Mouse (Mus musculus) liver, embryonic 15.5 days (tissue): Measurements from ENCODE around the gene Kcnh4. TPM values are rescaled to one million over a fixed set of nuclear protein-coding genes. Genes with fewer than 3 reads are reported as not detected.
A peak's percentile ranks its signal among the peaks of the same experiment; 100 is the strongest.

Experiments used
- ATAC-seq: fragments of 200-750 bp; cut with Nextera tagmentation; 2 replicates; pipeline ENCODE4 v1.8.0; 2017; ENCODE audit warnings: moderate number of reproducible peaks, mild to moderate bottlenecking, moderate library complexity; ENCODE audit not compliant: insufficient read depth
- H3K27ac ChIP-seq: fragments of 300-500 bp; sonication (generic); replicated peaks from 2 replicates; pipeline ENCODE4 v1.5.1; 2015; ENCODE audit warnings: mild to moderate bottlenecking, inconsistent platforms
- H3K27me3 ChIP-seq: fragments of 300-500 bp; sonication (generic); 2 replicates; pipeline ENCODE4 v1.6.1; 2015; ENCODE audit warnings: mild to moderate bottlenecking, inconsistent platforms
- H3K36me3 ChIP-seq: fragments of 300-500 bp; sonication (generic); replicated peaks from 2 replicates; pipeline ENCODE4 v1.6.1; 2015; ENCODE audit warnings: moderate library complexity, mild to moderate bottlenecking, inconsistent platforms
- H3K4me1 ChIP-seq: fragments of 300-500 bp; sonication (generic); replicated peaks from 2 replicates; pipeline ENCODE4 v1.6.1; 2015; ENCODE audit warnings: inconsistent platforms
- H3K4me2 ChIP-seq: fragments of 300-500 bp; sonication (generic); 2 replicates; pipeline ENCODE4 v1.6.1; 2015; ENCODE audit warnings: moderate library complexity, mild to moderate bottlenecking, inconsistent platforms
- H3K4me3 ChIP-seq: fragments of 300-500 bp; sonication (generic); replicated peaks from 2 replicates; pipeline ENCODE4 v1.5.1; 2015; ENCODE audit warnings: mild to moderate bottlenecking, inconsistent platforms
- H3K9ac ChIP-seq: fragments of 300-500 bp; sonication (generic); 2 replicates; pipeline ENCODE4 v1.6.1; 2015; ENCODE audit warnings: moderate library complexity, mild to moderate bottlenecking, inconsistent platforms
- H3K9me3 ChIP-seq: fragments of 300-500 bp; sonication (generic); replicated peaks from 2 replicates; pipeline ENCODE4 v1.6.1; 2016; ENCODE audit warnings: inconsistent platforms
- WGBS: fragments of 180-500 bp; shearing (Covaris S2); methylation state at CpG from one replicate; pipeline ENCODE4 v1.1.7; 2015; ENCODE audit warnings: mixed read lengths; ENCODE audit not compliant: insufficient replicate concordance; 5-methylcytosine and 5-hydroxymethylcytosine counted together
- polyA plus RNA-seq: library from polyadenylated mRNA; unstranded; fragments of >200 nt; fragmentation: Nextera tagmentation; extraction: Ambion mirVana; gene quantifications from 2 replicates; pipeline ENCODE4 v1.2.1, GENCODE M21; 2015

Gene Kcnh4
- polyA plus RNA-seq, 1 experiment from 2014 or later, result not detected

GRCm38 (mm10) chr11:100784286-100784685 is 24.5 kb upstream of the Kcnh4 start:
- no peak for ATAC-seq
- Histone ChIP-seq H3K4me1 (peaks cover 6% of the 10 kb centered on the region; the same call in 1 of the 2 replicates), H3K4me2 (no peak overlapping the region), H3K9ac (no peak overlapping the region), H3K36me3 (peaks cover 93% of the 10 kb centered on the region), H3K27ac (no peak overlapping the region), H3K27me3 (no peaks in the 10 kb centered on the region), H3K4me3 (no peak overlapping the region), H3K9me3 (no peaks in the 10 kb centered on the region)
- WGBS, result 82% methylated on average over 8 of the region's 8 CpGs

GRCm38 (mm10) chr11:100782568-100782967 is 22.8 kb upstream of the Kcnh4 start:
- Histone ChIP-seq H3K4me2 (no peak overlapping the region), H3K4me1 (peaks cover 6% of the 10 kb centered on the region; the same call in 1 of the 2 replicates), H3K9ac (no peak overlapping the region), H3K4me3 (no peak overlapping the region), H3K9me3 (no peaks in the 10 kb centered on the region), H3K27ac (no peak overlapping the region), H3K36me3 (peaks cover 84% of the 10 kb centered on the region), H3K27me3 (no peaks in the 10 kb centered on the region)
- no peak for ATAC-seq
- 84% methylated on average over 13 of the region's 13 CpGs for WGBS

- 0 out of 2 replicates have a peak, but pooled peaks have one; percentile 22 for ATAC-seq
- peaks cover 6% of the 10 kb centered on the region; the same call in 1 of the 2 replicates for H3K4me1 ChIP-seq
- H3K27ac ChIP-seq, result no peak overlapping the region
- no peaks in the 10 kb centered on the region for H3K9me3 ChIP-seq
- WGBS, result 79% methylated on average over 15 of the region's 15 CpGs
- H3K4me3 ChIP-seq, result no peak overlapping the region
- H3K9ac ChIP-seq, result no peak overlapping the region
- H3K4me2 ChIP-seq, result no peak overlapping the region
- H3K36me3 ChIP-seq, result peaks cover 78% of the 10 kb centered on the region
- H3K27me3 ChIP-seq, result no peaks in the 10 kb centered on the region
These were observed 22.2 kb upstream of the Kcnh4 start for GRCm38 (mm10) chr11:100781763-100782475.

GRCm38 (mm10) chr11:100780247-100780646 is 20.5 kb upstream of the Kcnh4 start:
- H3K27me3 ChIP-seq, result no peaks in the 10 kb centered on the region
- ATAC-seq, result no peak
- H3K4me3 ChIP-seq, result no peak overlapping the region
- peaks cover 61% of the 10 kb centered on the region for H3K36me3 ChIP-seq
- H3K27ac ChIP-seq, result no peak overlapping the region
- no peaks in the 10 kb centered on the region for H3K9me3 ChIP-seq
- peaks cover 6% of the 10 kb centered on the region; the same call in 1 of the 2 replicates for H3K4me1 ChIP-seq
- H3K9ac ChIP-seq, result no peak overlapping the region
- no peak overlapping the region for H3K4me2 ChIP-seq
- 80% methylated on average over 8 of the region's 8 CpGs for WGBS

GRCm38 (mm10) chr11:100778069-100778468 is 18.3 kb upstream of the Kcnh4 start:
- Histone ChIP-seq H3K36me3 (peaks cover 43% of the 10 kb centered on the region), H3K4me2 (no peak overlapping the region), H3K4me3 (no peak overlapping the region), H3K9me3 (no peaks in the 10 kb centered on the region), H3K4me1 (no peaks in the 10 kb centered on the region), H3K27me3 (no peaks in the 10 kb centered on the region), H3K27ac (no peak overlapping the region), H3K9ac (no peak overlapping the region)
- ATAC-seq, result no peak
- WGBS, result 46% methylated on average over 3 of the region's 3 CpGs

- Histone ChIP-seq H3K9ac (no peak overlapping the region), H3K4me2 (no peak overlapping the region), H3K27me3 (no peaks in the 10 kb centered on the region), H3K27ac (no peak overlapping the region), H3K36me3 (peaks cover 21% of the 10 kb centered on the region; the same call in 1 of the 2 replicates), H3K9me3 (no peaks in the 10 kb centered on the region), H3K4me1 (peaks cover 2% of the 10 kb centered on the region), H3K4me3 (no peak overlapping the region)
- ATAC-seq, result no peak
- WGBS, result 77% methylated on average over 10 of the region's 10 CpGs
These were observed 16.2 kb upstream of the Kcnh4 start for GRCm38 (mm10) chr11:100775921-100776320.

GRCm38 (mm10) chr11:100774261-100774660 is 14.5 kb upstream of the Kcnh4 start:
- 59% methylated on average over 4 of the region's 4 CpGs for WGBS
- no peak overlapping the region for H3K4me2 ChIP-seq
- H3K9me3 ChIP-seq, result no peaks in the 10 kb centered on the region
- H3K36me3 ChIP-seq, result peaks cover 7% of the 10 kb centered on the region; the same call in 1 of the 2 replicates
- no peak overlapping the region for H3K27ac ChIP-seq
- no peak overlapping the region for H3K4me3 ChIP-seq
- ATAC-seq, result no peak
- H3K9ac ChIP-seq, result no peak overlapping the region
- no peaks in the 10 kb centered on the region for H3K27me3 ChIP-seq
- peaks cover 13% of the 10 kb centered on the region for H3K4me1 ChIP-seq

- Histone ChIP-seq H3K27ac (no peak within 1 kb of the TSS), H3K4me3 (peak within 1 kb of the TSS; percentile 63), H3K4me2 (peak within 1 kb of the TSS; percentile 70), H3K9ac (peak within 1 kb of the TSS; percentile 37), H3K36me3 (no peaks in the 10 kb centered on the region), H3K27me3 (no peaks in the 10 kb centered on the region), H3K4me1 (peaks cover 13% of the 10 kb centered on the region), H3K9me3 (no peaks in the 10 kb centered on the region)
- 11% methylated on average over 17 of the region's 17 CpGs for WGBS
- ATAC-seq, result peak; percentile 54
These were observed 11.1 kb upstream of the Kcnh4 start, which contains the start of gene Ghdc for GRCm38 (mm10) chr11:100770646-100771408. Ghdc (minus strand) TSS chr11:100770957.

- 44% methylated on average over 6 of the region's 6 CpGs for WGBS
- peaks cover 13% of the 10 kb centered on the region for H3K4me1 ChIP-seq
- no peaks in the 10 kb centered on the region for H3K9me3 ChIP-seq
- no peaks in the 10 kb centered on the region for H3K36me3 ChIP-seq
- H3K27me3 ChIP-seq, result no peaks in the 10 kb centered on the region
- no peak for ATAC-seq
- peak overlapping the region; percentile 70 for H3K4me2 ChIP-seq
- H3K4me3 ChIP-seq, result peak overlapping the region; percentile 63
- H3K27ac ChIP-seq, result no peak overlapping the region
- no peak overlapping the region for H3K9ac ChIP-seq
These were observed 10.2 kb upstream of the Kcnh4 start for GRCm38 (mm10) chr11:100769980-100770379.

- 69% methylated on average over 5 of the region's 5 CpGs for WGBS
- Histone ChIP-seq H3K27ac (no peak overlapping the region), H3K9ac (no peak overlapping the region), H3K4me1 (peaks cover 13% of the 10 kb centered on the region), H3K27me3 (peaks cover 6% of the 10 kb centered on the region), H3K36me3 (no peaks in the 10 kb centered on the region), H3K4me3 (no peak overlapping the region), H3K4me2 (no peak overlapping the region), H3K9me3 (no peaks in the 10 kb centered on the region)
- ATAC-seq, result no peak
These were observed 8.1 kb upstream of the Kcnh4 start for GRCm38 (mm10) chr11:100767871-100768270.

- WGBS, result 78% methylated on average over 9 of the region's 9 CpGs
- H3K9ac ChIP-seq, result no peak overlapping the region
- H3K4me1 ChIP-seq, result peaks cover 16% of the 10 kb centered on the region
- no peak for ATAC-seq
- H3K4me3 ChIP-seq, result no peak overlapping the region
- peaks cover 18% of the 10 kb centered on the region for H3K27me3 ChIP-seq
- H3K36me3 ChIP-seq, result no peaks in the 10 kb centered on the region
- H3K4me2 ChIP-seq, result no peak overlapping the region
- H3K9me3 ChIP-seq, result no peaks in the 10 kb centered on the region
- H3K27ac ChIP-seq, result no peak overlapping the region
These were observed 7.0 kb upstream of the Kcnh4 start for GRCm38 (mm10) chr11:100766726-100767125.
